In the genomic region with DNA sequence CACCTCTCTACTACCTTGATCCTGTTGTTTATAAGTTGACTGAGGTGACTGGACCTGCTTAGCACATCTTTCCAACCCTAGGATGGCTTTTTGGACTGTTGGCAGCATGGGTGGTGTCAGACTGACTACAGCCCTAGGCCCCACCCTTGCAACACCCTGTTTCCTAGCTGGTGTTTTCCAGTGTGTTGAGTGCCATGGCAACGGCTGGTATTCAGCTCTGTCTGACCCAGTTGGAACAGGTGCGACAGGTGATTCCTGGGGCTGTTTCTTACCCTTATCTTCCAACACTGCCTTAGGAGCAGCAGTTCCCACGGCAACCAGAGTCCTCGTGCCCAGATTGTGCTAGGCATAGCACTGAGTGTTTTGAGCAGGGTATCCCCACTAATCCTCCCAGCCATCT, we compare ENCODE assay signal across 8 mouse cellular contexts. TPM values are rescaled to one million over a fixed set of nuclear protein-coding genes. Genes with fewer than 3 reads are reported as not detected.
A peak's percentile ranks its signal among the peaks of the same experiment; 100 is the strongest.
DNase-seq lines count a peak whose midpoint lies in the region; ATAC-seq and TF ChIP-seq lines count a peak whose summit lies in the region.

No protein-coding gene starts in this region.

- H3K36me3 ChIP-seq in lung, embryonic 14.5 days (ENCODE audit: insufficient read depth): no peaks in the 10 kb centered on the region
- no peaks in the 10 kb centered on the region for H3K36me3 ChIP-seq in intestine, postnatal 0 days (ENCODE audit: control insufficient read depth, insufficient read depth)
- no peaks in the 10 kb centered on the region for H3K36me3 ChIP-seq in neural tube, embryonic 15.5 days

- 44% methylated on average over 4 of the region's 4 CpGs for WGBS in lung, embryonic 14.5 days
- whole genome bisulfite sequencing in intestine, postnatal 0 days: 39% methylated on average over 4 of the region's 4 CpGs
- 69% methylated on average over 4 of the region's 4 CpGs for WGBS in neural tube, embryonic 15.5 days

- peak; percentile 31 to 41 for DNase-seq in cerebellum, adult 18-20 months
- no peak for DNase-seq in cerebellum, adult 9-10 months
- DNase-seq in lung, embryonic 14.5 days: peak; percentile 39
- DNase-seq in lung, postnatal 14 days: no peak
- DNase-seq in ovary, postnatal 14 days (ENCODE audit: low spot score): no peak
- no peak for DNase-seq in layer of hippocampus, postnatal 10 days (ENCODE audit: low spot score in 2 of 2)

- peak overlapping the region; percentile 92 for H3K4me2 ChIP-seq in lung, embryonic 14.5 days
- H3K4me2 ChIP-seq in intestine, postnatal 0 days (replicated peaks; ENCODE audit: low read depth): peak overlapping the region; percentile 88
- H3K4me2 ChIP-seq in neural tube, embryonic 15.5 days: peak overlapping the region; percentile 74

- H3K4me1 ChIP-seq in lung, embryonic 14.5 days (ENCODE audit: insufficient read depth): peaks cover 34% of the 10 kb centered on the region
- peaks cover 17% of the 10 kb centered on the region; the same call in 1 of the 2 replicates for H3K4me1 ChIP-seq in intestine, postnatal 0 days (replicated peaks; ENCODE audit: control insufficient read depth, insufficient read depth, low read length)
- H3K4me1 ChIP-seq in neural tube, embryonic 15.5 days: peaks cover 81% of the 10 kb centered on the region

- TF ChIP-seq CTCF in lung, embryonic 14.5 days (IDR thresholded peaks at IDR 0.05; ENCODE audit: low read depth): no peak
- no peak for TF ChIP-seq CTCF in intestine, postnatal 0 days (IDR thresholded peaks at IDR 0.05; ENCODE audit: low read depth)

- no peaks in the 10 kb centered on the region for H3K9me3 ChIP-seq in lung, embryonic 14.5 days (ENCODE audit: low read depth, low read length)
- no peaks in the 10 kb centered on the region for H3K9me3 ChIP-seq in intestine, postnatal 0 days (ENCODE audit: control insufficient read depth)
- no peaks in the 10 kb centered on the region for H3K9me3 ChIP-seq in neural tube, embryonic 15.5 days (replicated peaks)

- ATAC-seq in lung, embryonic 14.5 days (ENCODE audit: insufficient read depth): no peak
- peak; percentile 38 for ATAC-seq in intestine, postnatal 0 days
- ATAC-seq in neural tube, embryonic 15.5 days (ENCODE audit: low FRiP score): no peak

- H3K27ac ChIP-seq in lung, embryonic 14.5 days (ENCODE audit: low read depth): peak overlapping the region; percentile 83
- H3K27ac ChIP-seq in intestine, postnatal 0 days (ENCODE audit: low read depth, low read length): no peak overlapping the region
- H3K27ac ChIP-seq in neural tube, embryonic 15.5 days (replicated peaks): no peak overlapping the region

- peak overlapping the region; percentile 23; the same call in 1 of the 2 replicates for H3K9ac ChIP-seq in lung, embryonic 14.5 days
- H3K9ac ChIP-seq in intestine, postnatal 0 days (ENCODE audit: low read depth, low read length): 0 out of 2 replicates have a peak overlapping the region, but pooled peaks have one; percentile 91
- H3K9ac ChIP-seq in neural tube, embryonic 15.5 days (replicated peaks): no peak overlapping the region

- H3K4me3 ChIP-seq in lung, embryonic 14.5 days (ENCODE audit: low read depth, low read length): peak overlapping the region; percentile 91; the same call in 1 of the 2 replicates
- H3K4me3 ChIP-seq in intestine, postnatal 0 days (ENCODE audit: low read depth, low read length): no peak overlapping the region
- 0 out of 2 replicates have a peak overlapping the region, but pooled peaks have one; percentile 94 for H3K4me3 ChIP-seq in neural tube, embryonic 15.5 days (replicated peaks)

- H3K27me3 ChIP-seq in lung, embryonic 14.5 days (ENCODE audit: insufficient read depth, low read length): no peaks in the 10 kb centered on the region
- H3K27me3 ChIP-seq in intestine, postnatal 0 days (replicated peaks; ENCODE audit: control insufficient read depth, insufficient read depth, low read length): no peaks in the 10 kb centered on the region
- no peaks in the 10 kb centered on the region for H3K27me3 ChIP-seq in neural tube, embryonic 15.5 days (replicated peaks)

RNA-seq across cellular contexts. Expression of a gene that starts 3.3 kb away (rescaled TPM):
- 18.4 and 19.9 TPM in 2 replicates for polyA plus RNA-seq in lung, embryonic 14.5 days (2014; fragmentation: Nextera tagmentation; extraction: Ambion mirVana)
- 18.0 and 18.4 TPM in 2 replicates for polyA plus RNA-seq in intestine, postnatal 0 days (2015; fragmentation: Nextera tagmentation; extraction: Ambion mirVana)
- polyA plus RNA-seq in neural tube, embryonic 15.5 days (2015; fragmentation: Nextera tagmentation; extraction: Ambion mirVana): 6.7 and 7.0 TPM in 2 replicates
- total RNA-seq in layer of hippocampus, postnatal 10 days (2021): 10 to 100 TPM; 34.8 to 38.0 TPM

RNA-seq across cellular contexts. Expression of a gene that starts 32.2 kb away (rescaled TPM):
- polyA plus RNA-seq in lung, embryonic 14.5 days (2014; fragmentation: Nextera tagmentation; extraction: Ambion mirVana): 94.9 and 98.5 TPM in 2 replicates
- polyA plus RNA-seq in intestine, postnatal 0 days (2015; fragmentation: Nextera tagmentation; extraction: Ambion mirVana): 120 and 124 TPM in 2 replicates
- 141 and 147 TPM in 2 replicates for polyA plus RNA-seq in neural tube, embryonic 15.5 days (2015; fragmentation: Nextera tagmentation; extraction: Ambion mirVana)
- total RNA-seq in layer of hippocampus, postnatal 10 days (2021): 10 to 100 TPM; 69.6 to 88.4 TPM

RNA-seq across cellular contexts. Expression of a gene that starts 36.1 kb away (rescaled TPM):
- 0.50 and 0.70 TPM in 2 replicates for polyA plus RNA-seq in lung, embryonic 14.5 days (2014; fragmentation: Nextera tagmentation; extraction: Ambion mirVana)
- polyA plus RNA-seq in intestine, postnatal 0 days (2015; fragmentation: Nextera tagmentation; extraction: Ambion mirVana): not detected in 2 replicates
- 16.3 and 17.8 TPM in 2 replicates for polyA plus RNA-seq in neural tube, embryonic 15.5 days (2015; fragmentation: Nextera tagmentation; extraction: Ambion mirVana)
- 1 to 10 TPM; 6.4 to 7.1 TPM for total RNA-seq in layer of hippocampus, postnatal 10 days (2021)

RNA-seq across cellular contexts. Expression of a gene that starts 37.0 kb away (rescaled TPM):
- polyA plus RNA-seq in lung, embryonic 14.5 days (2014; fragmentation: Nextera tagmentation; extraction: Ambion mirVana): 0.20 TPM in 1 of 2 replicates, not detected in the other
- polyA plus RNA-seq in intestine, postnatal 0 days (2015; fragmentation: Nextera tagmentation; extraction: Ambion mirVana): 0.14 TPM in 1 of 2 replicates, not detected in the other
- polyA plus RNA-seq in neural tube, embryonic 15.5 days (2015; fragmentation: Nextera tagmentation; extraction: Ambion mirVana): 0.59 and 0.99 TPM in 2 replicates
- under 1 TPM; 0.45 to 0.64 TPM for total RNA-seq in layer of hippocampus, postnatal 10 days (2021)

RNA-seq across cellular contexts. Expression of a gene that starts 48.4 kb away (rescaled TPM):
- polyA plus RNA-seq in lung, embryonic 14.5 days (2014; fragmentation: Nextera tagmentation; extraction: Ambion mirVana): 22.0 and 23.8 TPM in 2 replicates
- 5.7 and 6.6 TPM in 2 replicates for polyA plus RNA-seq in intestine, postnatal 0 days (2015; fragmentation: Nextera tagmentation; extraction: Ambion mirVana)
- polyA plus RNA-seq in neural tube, embryonic 15.5 days (2015; fragmentation: Nextera tagmentation; extraction: Ambion mirVana): 43.9 and 44.6 TPM in 2 replicates
- total RNA-seq in layer of hippocampus, postnatal 10 days (2021): 10 to 100 TPM; 41.9 to 47.1 TPM

Comparison
In these comparisons a context has a peak if more than half of its experiments do, and no peak if none do; other contexts are left out.
1. DNase-seq: peak in cerebellum, adult 18-20 months (2 of 2) and lung, embryonic 14.5 days (single experiment); none in cerebellum, adult 9-10 months (single experiment), lung, postnatal 14 days (single experiment), ovary, postnatal 14 days (single experiment) and layer of hippocampus, postnatal 10 days (0 of 2).
2. RNA of a gene that starts 36.1 kb away (polyA plus RNA-seq): 16.3 to 17.8 TPM in neural tube, embryonic 15.5 days; 0.50 to 0.70 TPM in lung, embryonic 14.5 days and not detected in intestine, postnatal 0 days; every median in the first group is over 10 times any median in the second.
3. Peak in every context shown above with its lines, with median percentiles within 50 percentile points of each other: H3K4me2 ChIP-seq.